Mouse (Mus musculus): ENCODE data around the gene Cdk18. TPM values are rescaled to one million over a fixed set of nuclear protein-coding genes. Genes with fewer than 3 reads are reported as not detected.

Cdk18 gene
- total and polyA plus RNA-seq, 3 experiments, result 0.32 to 2.5 (median 1.1) TPM

DNA sequence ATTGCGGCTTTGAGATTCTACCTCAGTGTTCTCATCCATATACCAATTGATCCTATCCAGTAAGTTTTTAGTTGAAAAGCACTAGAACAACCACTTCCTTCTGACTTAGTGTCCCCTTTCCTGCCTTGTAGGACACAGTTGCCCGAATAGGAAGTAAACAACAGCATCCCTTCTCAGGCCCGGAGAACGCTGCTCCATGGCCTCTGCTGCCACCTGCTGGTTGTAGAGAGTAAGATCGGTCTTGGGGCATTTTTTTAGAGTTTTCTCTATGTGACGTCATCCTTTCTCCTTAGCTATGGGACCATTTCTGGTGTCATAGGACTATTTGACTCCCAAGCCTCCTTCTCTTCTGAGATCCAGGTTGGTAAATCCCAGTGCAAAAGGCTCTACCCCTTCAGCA, 16.3 kb upstream of the Cdk18 start:
- H3K27me3 ChIP-seq (replicated peaks), result peaks cover 44% of the 10 kb centered on the region
- H3K36me3 ChIP-seq (replicated peaks in 1 of 2; ENCODE audit: control insufficient read depth in 1 of 2, insufficient read depth in 1 of 2, low read length in 1 of 2), result no peaks in the 10 kb centered on the region
- no peaks in the 10 kb centered on the region for H3K9me3 ChIP-seq (replicated peaks; ENCODE audit: low read length)
- no peaks in the 10 kb centered on the region for H3K79me2 ChIP-seq (replicated peaks; ENCODE audit: control insufficient read depth, extremely low read depth, insufficient read depth, poor library complexity, severe bottlenecking)
- H3K4me1 ChIP-seq (ENCODE audit: control insufficient read depth in 1 of 2, insufficient read depth in 2 of 2), result peaks cover 4 to 17% of the 10 kb centered on the region in 2 experiments; a peak in 3 of 4 replicates
- peak; percentile 33; the same call in 1 of the 2 replicates for TF ChIP-seq IRF4 (IDR thresholded peaks at IDR 0.05; ENCODE audit: low read depth, low read length)
- peak; percentile 89; the same call in 1 of the 2 replicates for TF ChIP-seq JUND (conservative IDR thresholded peaks at IDR 0.05; ENCODE audit: low read depth, low read length)
- TF ChIP-seq SMC3 (IDR thresholded peaks at IDR 0.05; ENCODE audit: low read depth, low read length), result peak; percentile 99
- no peak for TF ChIP-seq GABPA (IDR thresholded peaks at IDR 0.05; ENCODE audit: insufficient replicate concordance, low read depth, low read length)
- TF ChIP-seq POLR2AphosphoS2 (IDR thresholded peaks at IDR 0.05; ENCODE audit: low read depth, low read length), result no peak
- peak; percentile 57; the same call in 1 of the 2 replicates for TF ChIP-seq MEF2A (IDR thresholded peaks at IDR 0.05; ENCODE audit: borderline replicate concordance, low read depth, low read length)
- 0 out of 2 replicates have a peak, but pooled peaks have one; percentile 30 for TF ChIP-seq MYC (IDR thresholded peaks at IDR 0.05; ENCODE audit: low read depth, low read length)
- peak; percentile 32; the same call in 1 of the 2 replicates for TF ChIP-seq BHLHE40 (IDR thresholded peaks at IDR 0.05; ENCODE audit: low read depth, low read length)
- no peak for TF ChIP-seq CHD1 (IDR thresholded peaks at IDR 0.05; ENCODE audit: low read depth, low read length)
- no peak for TF ChIP-seq POLR2A (IDR thresholded peaks at IDR 0.05; ENCODE audit: low read depth, low read length)
- TF ChIP-seq ZMIZ1 (IDR thresholded peaks at IDR 0.05; ENCODE audit: low read depth, low read length), result no peak
- no peak for TF ChIP-seq PAX5 (IDR thresholded peaks at IDR 0.05; ENCODE audit: low read length)
- TF ChIP-seq MAX (IDR thresholded peaks at IDR 0.05; ENCODE audit: low read length), result no peak
- no peak for TF ChIP-seq TCF12 (IDR thresholded peaks at IDR 0.05; ENCODE audit: low read depth, low read length)
- TF ChIP-seq MAZ (IDR thresholded peaks at IDR 0.05; ENCODE audit: low read depth, low read length), result 0 out of 2 replicates have a peak, but pooled peaks have one; percentile 27
- TF ChIP-seq ELF1 (IDR thresholded peaks at IDR 0.05; ENCODE audit: low read depth, low read length), result peak; percentile 74
- no peak for TF ChIP-seq NRF1 (IDR thresholded peaks at IDR 0.05; ENCODE audit: low read depth, low read length)
- TF ChIP-seq RCOR1 (conservative IDR thresholded peaks at IDR 0.05; ENCODE audit: low read depth, low read length), result no peak
- peak; percentile 91 for TF ChIP-seq ZNF384 (IDR thresholded peaks at IDR 0.05; ENCODE audit: low read depth, low read length)
- TF ChIP-seq ZC3H11A (IDR thresholded peaks at IDR 0.05; ENCODE audit: low read depth, low read length), result peak; percentile 94
- peak; percentile 98 for TF ChIP-seq RAD21 (IDR thresholded peaks at IDR 0.05; ENCODE audit: low read depth, low read length)
- TF ChIP-seq MXI1 (IDR thresholded peaks at IDR 0.05; ENCODE audit: low read depth, low read length), result no peak
- TF ChIP-seq HCFC1 (IDR thresholded peaks at IDR 0.05; ENCODE audit: low read depth, low read length), result peak; percentile 31
- TF ChIP-seq E2F4 (IDR thresholded peaks at IDR 0.05; ENCODE audit: insufficient replicate concordance, low read depth, low read length), result no peak
- TF ChIP-seq KAT2A (IDR thresholded peaks at IDR 0.05; ENCODE audit: insufficient replicate concordance, low read length), result no peak
- TF ChIP-seq USF1 (IDR thresholded peaks at IDR 0.05; ENCODE audit: low read depth, low read length), result no peak
- peak; percentile 84 to 98 for TF ChIP-seq CTCF (conservative IDR thresholded peaks at IDR 0.05 in 1 of 2, IDR thresholded peaks at IDR 0.05 in 1 of 2; ENCODE audit: low read depth in 2 of 2, low read length in 2 of 2)
- TF ChIP-seq CHD2 (IDR thresholded peaks at IDR 0.05; ENCODE audit: low read length), result no peak
- TF ChIP-seq ETS1 (conservative IDR thresholded peaks at IDR 0.05; ENCODE audit: low read depth, low read length), result no peak; the same call in 1 of the 2 replicates
- TF ChIP-seq ZKSCAN1 (IDR thresholded peaks at IDR 0.05; ENCODE audit: borderline replicate concordance, low read depth, low read length), result no peak
- TF ChIP-seq USF2 (conservative IDR thresholded peaks at IDR 0.05; ENCODE audit: low read depth, low read length), result no peak
- no peak for TF ChIP-seq EP300 (IDR thresholded peaks at IDR 0.05; ENCODE audit: low read length)
- TF ChIP-seq SIN3A (IDR thresholded peaks at IDR 0.05; ENCODE audit: low read length), result peak; percentile 69; the same call in 1 of the 2 replicates
- TF ChIP-seq UBTF (IDR thresholded peaks at IDR 0.05; ENCODE audit: low read depth, low read length), result no peak
- TF ChIP-seq TBP (conservative IDR thresholded peaks at IDR 0.05; ENCODE audit: low read depth, low read length), result no peak
- TF ChIP-seq JUN (IDR thresholded peaks at IDR 0.05; ENCODE audit: insufficient read depth, low read depth, low read length), result peak; percentile 76; the same call in 1 of the 2 replicates
- TF ChIP-seq NELFE (IDR thresholded peaks at IDR 0.05; ENCODE audit: low read depth, low read length), result no peak; the same call in 1 of the 2 replicates
- H3K9ac ChIP-seq (ENCODE audit: insufficient read depth, low read depth), result no peak overlapping the region
- H3K4me2 ChIP-seq (ENCODE audit: insufficient read depth, low read depth, poor library complexity, severe bottlenecking), result peak overlapping the region; percentile 62; the same call in 1 of the 2 replicates
- H3K27ac ChIP-seq (ENCODE audit: insufficient read depth, low read depth), result no peak overlapping the region
- in situ Hi-C loops (cut with MboI; ENCODE audit: low pct_ligation_motif_present, low pct_unique_long_range_greater_than_20kb, low sequenced_read_pairs) (loop anchor here (5.0 kb wide), 2 partner anchors 33 to 82 kb away; no protein-coding TSS in a partner anchor), dilution Hi-C loops (cut with MboI; ENCODE audit: extremely low pct_ligation_motif_present, extremely low pct_unique_long_range_greater_than_20kb, low sequenced_read_pairs) (no loop called here)
- peak overlapping the region in 1 of 3 experiments; percentile 12 for H3K4me3 ChIP-seq (replicated peaks in 1 of 3; ENCODE audit: low read depth in 2 of 3, low read length in 2 of 3, poor library complexity in 1 of 3)
- DNase-seq (ENCODE audit: extremely low read depth), result peak; percentile 90

Measured in CH12.LX (cell line).